Mouse (Mus musculus) cerebellum, adult 2 months (tissue): ENCODE results near the gene Fastkd5.

Source experiments
- CTCF ChIP-seq: fragments of 200-500 bp; IDR thresholded peaks from 2 replicates; pipeline ENCODE4 v1.5.1; 2011; ENCODE audit warnings: low read depth, mild to moderate bottlenecking, control low read depth, low read length, moderate library complexity, borderline replicate concordance; ENCODE audit not compliant: insufficient read depth
- POLR2A ChIP-seq: fragments of 200-500 bp; IDR thresholded peaks from 2 replicates; pipeline ENCODE4 v1.6.1; 2011; ENCODE audit warnings: low read length, control low read depth, borderline replicate concordance; ENCODE audit not compliant: insufficient read depth

GRCm38 (mm10) chr2:130639276-130639675, 9.4 kb upstream of the Fastkd5 start:
- TF ChIP-seq CTCF (no peak), POLR2A (no peak)
